In the genomic region with DNA sequence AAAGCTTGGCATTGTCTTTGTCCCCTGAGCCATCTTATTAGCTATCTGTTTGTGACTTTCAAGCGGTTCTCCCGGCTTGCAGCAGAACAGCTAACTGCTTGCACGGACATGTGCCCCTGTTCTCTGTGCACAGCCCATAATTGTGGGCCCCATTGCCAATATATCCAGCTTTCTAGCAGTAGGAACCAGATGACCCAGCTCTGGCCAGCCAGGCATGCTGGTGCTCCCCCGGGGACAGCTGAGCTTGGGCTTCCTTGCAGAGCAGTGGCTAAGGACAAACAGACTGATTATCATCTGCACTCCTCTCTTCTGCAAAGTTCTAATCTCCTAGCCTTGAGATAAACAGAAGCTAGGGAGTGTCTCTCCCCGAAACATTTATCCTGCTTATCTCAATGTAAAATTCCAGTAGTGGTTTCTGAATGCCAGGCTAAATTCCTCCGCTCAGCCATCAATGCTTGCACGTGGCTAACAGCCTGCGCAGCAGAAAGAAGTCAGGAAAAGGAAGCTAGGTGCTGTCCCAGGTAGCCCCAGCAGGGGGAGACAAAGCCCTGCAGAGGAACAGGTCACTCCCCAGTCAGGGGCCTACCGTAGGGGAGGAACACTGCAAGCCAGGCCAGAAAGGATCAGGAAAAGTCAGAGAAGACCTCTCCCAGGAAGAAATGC, we compare ENCODE assay signal across 8 mouse cellular contexts. TPM values are rescaled to one million over a fixed set of nuclear protein-coding genes. Genes with fewer than 3 reads are reported as not detected.
A peak's percentile ranks its signal among the peaks of the same experiment; 100 is the strongest.
DNase-seq lines count a peak whose midpoint lies in the region; ATAC-seq lines count a peak whose summit lies in the region.

No protein-coding gene starts in this region.

- no peaks in the 10 kb centered on the region; the same call in 1 of the 2 replicates for H3K27me3 ChIP-seq in hindbrain, embryonic 14.5 days (ENCODE audit: control insufficient read depth, insufficient read depth, low read length)

- DNase-seq in NIH3T3 (ENCODE audit: low read depth), result peak; percentile 98
- DNase-seq in cerebellum, postnatal 10 days, result peak; percentile 98 to 99
- DNase-seq in frontal cortex, postnatal 25 days (ENCODE audit: low spot score in 2 of 2), result peak; percentile 97 to 98
- peak; percentile 98 for DNase-seq in hindbrain, embryonic 14.5 days (ENCODE audit: low spot score)
- DNase-seq in layer of hippocampus, postnatal 36 days, result peak; percentile 92
- peak; percentile 91 for DNase-seq in right cerebral cortex, adult 18-20 months
- peak; percentile 88 for DNase-seq in urinary bladder, postnatal 10 days (ENCODE audit: low spot score)

- no peak overlapping the region for H3K9ac ChIP-seq in hindbrain, embryonic 14.5 days

- no peaks in the 10 kb centered on the region for H3K36me3 ChIP-seq in hindbrain, embryonic 14.5 days (replicated peaks; ENCODE audit: control insufficient read depth, insufficient read depth)

- ATAC-seq in hindbrain, embryonic 14.5 days (ENCODE audit: low FRiP score), result peak; percentile 58; the same call in 1 of the 2 replicates
- peak; percentile 87 for ATAC-seq in megakaryocyte, adult 5-6 weeks (ENCODE audit: poor library complexity, severe bottlenecking)

- H3K27ac ChIP-seq in hindbrain, embryonic 14.5 days, result no peak overlapping the region

- H3K4me3 ChIP-seq in hindbrain, embryonic 14.5 days (replicated peaks; ENCODE audit: low read length), result no peak overlapping the region

- H3K4me1 ChIP-seq in hindbrain, embryonic 14.5 days (replicated peaks; ENCODE audit: control insufficient read depth, insufficient read depth, low read length), result peaks cover 27% of the 10 kb centered on the region

- 21% methylated on average over 9 of the region's 9 CpGs for WGBS in hindbrain, embryonic 14.5 days

- no peaks in the 10 kb centered on the region for H3K9me3 ChIP-seq in hindbrain, embryonic 14.5 days (ENCODE audit: control insufficient read depth, low read length)

- no peak overlapping the region for H3K4me2 ChIP-seq in hindbrain, embryonic 14.5 days (replicated peaks)

RNA-seq across cellular contexts. Expression of gene Rab17, which starts 3.6 kb away (rescaled TPM):
- polyA plus RNA-seq in hindbrain, embryonic 14.5 days (2014; fragmentation: Nextera tagmentation; extraction: Ambion mirVana), result 0.13 TPM in 1 of 2 replicates, not detected in the other
- total RNA-seq in layer of hippocampus, postnatal 36 days (2021), result not detected
- not detected in 2 replicates for total RNA-seq in megakaryocyte, adult 5-6 weeks (2015)
- not detected in 2 replicates for total RNA-seq in megakaryocyte, adult 5-6 weeks (2017)

RNA-seq across cellular contexts. Expression of gene Prlh, which starts 20.1 kb away (rescaled TPM):
- polyA plus RNA-seq in hindbrain, embryonic 14.5 days (2014; fragmentation: Nextera tagmentation; extraction: Ambion mirVana), result not detected in 2 replicates
- not detected for total RNA-seq in layer of hippocampus, postnatal 36 days (2021)
- total RNA-seq in megakaryocyte, adult 5-6 weeks (2015), result not detected in 2 replicates
- total RNA-seq in megakaryocyte, adult 5-6 weeks (2017), result not detected in 2 replicates

RNA-seq across cellular contexts. Expression of gene Lrrfip1, which starts 25.5 kb away (rescaled TPM):
- 39.5 and 43.3 TPM in 2 replicates for polyA plus RNA-seq in hindbrain, embryonic 14.5 days (2014; fragmentation: Nextera tagmentation; extraction: Ambion mirVana)
- 10 to 100 TPM; 75.3 to 80.9 TPM for total RNA-seq in layer of hippocampus, postnatal 36 days (2021)
- 123 and 128 TPM in 2 replicates for total RNA-seq in megakaryocyte, adult 5-6 weeks (2015)
- total RNA-seq in megakaryocyte, adult 5-6 weeks (2017), result 228 and 254 TPM in 2 replicates

RNA-seq across cellular contexts. Expression of gene Mlph, which starts 58.2 kb away (rescaled TPM):
- polyA plus RNA-seq in hindbrain, embryonic 14.5 days (2014; fragmentation: Nextera tagmentation; extraction: Ambion mirVana), result 0.13 TPM in 2 replicates
- 1 to 10 TPM in 1 of 2 experiments, under 1 TPM in 1; 0.60 to 1.8 TPM for total RNA-seq in layer of hippocampus, postnatal 36 days (2021)
- total RNA-seq in megakaryocyte, adult 5-6 weeks (2015), result not detected in 2 replicates
- not detected in 2 replicates for total RNA-seq in megakaryocyte, adult 5-6 weeks (2017)
